21 mouse cellular contexts compared by ENCODE assay signal in the genomic region with DNA sequence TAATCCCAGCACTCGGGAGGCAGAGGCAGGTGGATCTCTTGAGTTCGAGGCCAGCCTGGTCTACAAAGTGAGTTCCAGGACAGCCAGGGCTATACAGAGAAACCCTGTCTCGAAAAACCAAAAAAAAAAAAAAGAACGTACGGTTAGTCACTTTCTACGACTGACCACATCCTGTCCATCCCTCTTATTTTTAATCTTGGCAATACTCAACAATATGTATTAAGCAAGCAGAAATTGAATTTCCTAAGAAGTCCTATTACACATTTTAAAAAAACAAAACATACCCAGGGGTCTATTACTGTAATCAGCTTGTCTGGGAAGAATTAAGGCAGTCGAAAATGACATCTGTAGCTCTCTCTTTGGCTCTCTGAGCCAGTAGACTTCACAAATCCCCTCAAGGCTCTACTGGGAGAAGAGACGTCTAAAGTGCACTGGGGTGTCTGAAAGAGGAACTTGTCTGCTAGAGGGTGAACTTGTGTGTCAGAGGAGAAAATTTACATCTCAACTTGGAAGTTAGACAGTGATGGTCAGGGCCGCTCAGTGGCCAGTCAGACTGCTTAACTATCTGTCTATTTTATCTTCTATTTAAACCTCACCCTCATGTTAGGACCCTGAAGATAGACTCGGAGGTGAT.
A peak's percentile ranks its signal among the peaks of the same experiment; 100 is the strongest.
DNase-seq lines count a peak whose midpoint lies in the region; ATAC-seq and TF ChIP-seq lines count a peak whose summit lies in the region.
"Had no signal": no experiment of that assay in that cellular context is flagged by ENCODE, and none has a peak within 500 bp of the region (broad histone marks: within the 10 kb centered on the region; RNA-seq: fewer than 3 reads in every experiment).

No protein-coding gene starts in this region.

- no peaks in the 10 kb centered on the region for H3K79me2 ChIP-seq in C2C12 (ENCODE audit: control insufficient read depth, insufficient read depth)

- H3K4me3 ChIP-seq in left cerebral cortex, adult 2 months: no peak overlapping the region
- no peak overlapping the region for H3K4me3 ChIP-seq in C2C12 (ENCODE audit: insufficient read depth, poor library complexity, severe bottlenecking)
- no peak overlapping the region for H3K4me3 ChIP-seq in embryonic fibroblast, embryonic 13.5 days (ENCODE audit: insufficient read depth, low read length)
- H3K4me3 ChIP-seq: embryonic facial prominence, embryonic 13.5 days; heart, adult 2 months; midbrain, embryonic 13.5 days; myocyte had no signal

- H3K27me3 ChIP-seq in C2C12 (ENCODE audit: control insufficient read depth, insufficient read depth, insufficient read length): no peaks in the 10 kb centered on the region
- H3K27me3 ChIP-seq: embryonic facial prominence, embryonic 13.5 days; midbrain, embryonic 13.5 days had no signal

- H3K79me3 ChIP-seq in C2C12 (ENCODE audit: low read depth): no peaks in the 10 kb centered on the region

- TF ChIP-seq CTCF in left cerebral cortex, adult 2 months (IDR thresholded peaks at IDR 0.05): no peak
- no peak for TF ChIP-seq CTCF in C2C12 (IDR thresholded peaks at IDR 0.05; ENCODE audit: control insufficient read depth, insufficient read depth, insufficient read length)
- no peak for TF ChIP-seq CTCF in embryonic fibroblast, embryonic 13.5 days (IDR thresholded peaks at IDR 0.05; ENCODE audit: borderline replicate concordance, insufficient read depth, low read length)

- DNase-seq in left cerebral cortex, adult 2 months (ENCODE audit: extremely low spot score in 1 of 2, low spot score in 2 of 2): no peak
- DNase-seq in left cerebral cortex, postnatal 36 days (ENCODE audit: low spot score in 2 of 2): no peak
- DNase-seq in thymus, postnatal 10 days (ENCODE audit: low spot score in 2 of 2): no peak
- DNase-seq in layer of hippocampus, postnatal 10 days (ENCODE audit: low spot score in 2 of 2): no peak
- no peak for DNase-seq in urinary bladder, adult 18-20 months (ENCODE audit: low spot score in 2 of 2)
- DNase-seq: cerebellum, adult 8-10 months; gastrocnemius, postnatal 10 days; heart, adult 2 months; heart, postnatal 4 days; left cerebral cortex, postnatal 4 days; liver; lung, embryonic 14.5 days; thymus, postnatal 14 days had no signal

- H3K36me3 ChIP-seq in C2C12 (ENCODE audit: control insufficient read depth, insufficient read depth): no peaks in the 10 kb centered on the region
- H3K36me3 ChIP-seq: embryonic facial prominence, embryonic 13.5 days; midbrain, embryonic 13.5 days had no signal

- intact Hi-C loops in left cerebral cortex, adult 2 months (cut with DNase I): no loop called here
- intact Hi-C loops in left cerebral cortex, postnatal 36 days (cut with DNase I): no loop called here

- H3K4me1 ChIP-seq in embryonic fibroblast, embryonic 13.5 days (ENCODE audit: control insufficient read depth, insufficient read depth, low read length): peaks cover 15% of the 10 kb centered on the region
- H3K4me1 ChIP-seq: midbrain, embryonic 13.5 days had no signal

- no peak for TF ChIP-seq POLR2A in embryonic fibroblast, embryonic 13.5 days (IDR thresholded peaks at IDR 0.05; ENCODE audit: low read depth, low read length)

- H3ac ChIP-seq in C2C12 (ENCODE audit: control insufficient read depth, insufficient read length, low read depth): no peak overlapping the region

- H3K27ac ChIP-seq in left cerebral cortex, adult 2 months: 0 out of 2 replicates have a peak overlapping the region, but pooled peaks have one; percentile 38
- peak overlapping the region; percentile 59 for H3K27ac ChIP-seq in embryonic fibroblast, embryonic 13.5 days (ENCODE audit: insufficient read depth, low read length)
- H3K27ac ChIP-seq: embryonic facial prominence, embryonic 13.5 days; heart, adult 2 months; hindbrain, postnatal 0 days; midbrain, embryonic 13.5 days had no signal

- peak; percentile 42; the same call in 1 of the 2 replicates for ATAC-seq in neutrophil, adult 5-6 weeks (ENCODE audit: extremely low read depth, insufficient number of reproducible peaks, low FRiP score, poor library complexity, severe bottlenecking)
- ATAC-seq: hindbrain, postnatal 0 days; intestine, postnatal 0 days; midbrain, embryonic 13.5 days had no signal

TF ChIP-seq in C2C12, 6 proteins besides CTCF, POLR2A, EP300 and RAD21:
- TF ChIP-seq MAX (IDR thresholded peaks at IDR 0.05) (no peak), MYOG (IDR thresholded peaks at IDR 0.05; ENCODE audit: control insufficient read depth, extremely low read depth, insufficient read length) (no peak), CEBPB (IDR thresholded peaks at IDR 0.05; ENCODE audit: low read depth) (peak; percentile 15), MYOD1 (IDR thresholded peaks at IDR 0.05; ENCODE audit: control insufficient read depth, insufficient read length, low read depth) (no peak)
